Mouse (Mus musculus) regulatory T cell (primary cell): Measurements from ENCODE around the gene Bak1.

ENCODE experiments used
- in situ Hi-C: fragments of 300-600 bp; cut with MboI, MseI; formaldehyde crosslinking; loops from one replicate; pipeline ENCODE4 v1.15.1; 2025; ENCODE audit warnings: high pct_unique_total_duplicates

Bak1 gene

DNA sequence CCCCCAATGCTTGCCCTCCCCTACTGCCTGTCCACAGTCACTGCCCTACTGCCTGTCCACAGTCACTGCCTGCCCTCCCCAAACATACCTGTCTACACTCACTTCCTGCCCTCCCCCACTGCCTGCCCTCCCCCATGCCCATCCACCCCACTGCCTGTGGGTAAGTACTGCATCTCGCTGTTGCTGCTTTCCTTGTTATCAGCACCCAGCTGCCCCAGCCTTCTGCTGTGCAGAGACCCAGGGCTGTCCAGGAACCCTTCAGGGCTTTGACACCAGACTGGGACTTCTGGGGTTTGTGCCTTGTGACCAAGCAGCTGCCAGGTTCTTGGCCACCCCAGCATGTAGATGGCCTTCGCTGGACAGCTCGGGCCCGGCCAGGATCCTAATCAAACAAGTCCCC lies 5.5 kb downstream of the Bak1 start:
- in situ Hi-C loops: no loop called here

- in situ Hi-C loops: no loop called here
Measured at GRCm38 (mm10) chr17:27021736-27022135, 7.1 kb downstream of the Bak1 start.

DNA sequence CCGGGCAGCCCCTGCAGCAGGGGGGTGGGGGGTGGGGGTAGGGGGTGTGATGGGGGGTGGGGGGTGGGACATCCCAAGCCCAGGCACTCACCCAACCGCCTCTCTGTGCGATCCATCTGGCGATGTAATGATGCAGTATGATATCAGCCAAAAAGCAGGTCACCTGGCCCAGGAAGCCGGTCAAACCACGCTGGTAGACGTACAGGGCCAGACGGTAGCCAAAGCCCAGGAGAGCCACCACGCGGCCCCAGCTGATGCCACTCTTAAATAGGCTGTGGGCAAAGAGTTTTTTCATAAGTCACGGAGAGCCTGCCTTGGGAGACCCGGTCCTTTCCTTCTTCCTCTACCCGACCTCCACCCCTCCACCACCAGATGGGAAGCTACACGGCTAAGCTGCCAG lies 7.7 kb downstream of the Bak1 start:
- in situ Hi-C loops: no loop called here

DNA sequence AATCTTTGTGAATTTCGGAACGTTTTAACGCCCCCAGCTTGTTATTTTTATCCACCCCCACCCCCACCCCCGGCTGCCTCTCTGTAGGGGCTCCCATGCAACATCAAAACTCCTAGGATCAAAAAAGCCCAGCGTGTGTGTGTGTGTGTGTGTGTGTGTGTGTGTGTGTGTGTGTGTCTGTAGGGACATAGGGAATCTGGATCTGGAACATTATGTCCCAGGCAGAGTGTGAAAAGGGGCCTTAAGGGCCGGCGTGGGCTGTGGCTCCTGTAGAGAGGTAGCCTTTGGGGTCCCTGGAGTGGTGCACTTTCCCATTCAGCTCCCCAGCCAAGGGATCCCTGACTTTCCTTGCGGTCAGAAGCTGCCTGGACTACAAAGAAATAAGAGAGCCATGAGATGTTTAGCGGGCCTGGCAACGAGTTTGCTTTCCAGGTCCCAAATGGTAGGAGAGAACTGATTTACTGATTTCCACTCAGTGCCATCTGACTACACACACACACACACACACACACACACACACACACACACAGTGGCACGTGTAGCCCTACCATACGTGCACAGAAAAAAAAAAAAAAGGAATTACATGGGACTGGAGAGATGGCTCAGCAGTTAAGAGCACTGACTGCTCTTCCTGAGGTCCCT lies 10.1 kb downstream of the Bak1 start:
- in situ Hi-C loops: no loop called here

GRCm38 (mm10) chr17:27017564-27018499 lies 11.0 kb downstream of the Bak1 start:
- in situ Hi-C loops: no loop called here

GRCm38 (mm10) chr17:27012909-27013308 lies 15.9 kb downstream of the Bak1 start:
- in situ Hi-C loops: no loop called here

DNA sequence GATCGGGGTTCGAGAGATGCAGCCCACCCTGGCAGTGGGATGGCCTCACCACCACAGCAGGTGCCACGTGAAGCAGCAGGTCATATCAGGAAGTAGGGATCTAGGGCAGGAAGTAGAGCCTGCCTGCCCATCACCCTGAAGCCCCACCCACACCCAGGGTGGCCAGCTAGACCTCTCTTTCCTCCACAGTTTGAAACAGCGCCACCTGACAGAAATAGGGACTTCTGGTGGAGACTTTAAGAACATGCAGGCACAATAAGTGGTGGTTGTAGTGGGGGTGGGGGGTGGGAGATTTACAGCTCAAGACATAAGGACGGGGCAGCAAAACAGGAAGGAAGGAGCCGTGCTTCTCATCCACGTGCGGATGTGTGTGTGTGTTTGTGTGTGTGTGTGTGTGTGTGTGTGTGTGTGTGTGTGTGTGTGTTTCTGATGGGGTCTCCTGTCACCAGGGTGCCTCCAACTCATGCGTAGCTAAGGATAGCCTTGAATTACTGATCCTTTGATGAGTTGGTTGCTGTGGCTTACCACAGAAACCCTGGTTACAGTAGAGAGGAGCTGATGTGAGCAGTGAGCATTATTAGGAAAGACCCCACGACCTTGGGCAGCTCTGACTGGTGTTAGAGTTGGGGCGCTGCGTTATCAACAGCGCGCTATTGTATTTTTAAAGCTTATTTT lies 16.7 kb downstream of the Bak1 start:
- in situ Hi-C loops: no loop called here

DNA sequence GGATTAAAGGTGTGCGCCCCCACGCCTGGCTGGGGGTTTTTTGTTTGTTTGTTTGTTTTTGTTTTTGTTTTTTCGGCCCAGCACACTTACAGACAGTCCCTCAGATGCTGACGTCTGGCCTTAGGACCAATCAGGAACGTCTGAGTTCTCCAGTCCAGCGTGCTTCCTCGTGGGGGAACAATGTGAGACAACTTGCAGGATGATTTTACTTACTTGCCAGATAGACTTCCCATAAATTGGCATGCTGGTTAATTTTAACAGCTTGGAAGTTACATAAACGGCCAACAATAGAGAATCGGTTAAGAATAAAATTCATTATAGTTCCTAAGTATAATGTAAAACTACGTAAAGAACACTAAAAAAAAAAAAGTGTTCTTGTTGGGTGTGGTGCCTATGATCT lies 17.6 kb downstream of the Bak1 start:
- in situ Hi-C loops: no loop called here

DNA sequence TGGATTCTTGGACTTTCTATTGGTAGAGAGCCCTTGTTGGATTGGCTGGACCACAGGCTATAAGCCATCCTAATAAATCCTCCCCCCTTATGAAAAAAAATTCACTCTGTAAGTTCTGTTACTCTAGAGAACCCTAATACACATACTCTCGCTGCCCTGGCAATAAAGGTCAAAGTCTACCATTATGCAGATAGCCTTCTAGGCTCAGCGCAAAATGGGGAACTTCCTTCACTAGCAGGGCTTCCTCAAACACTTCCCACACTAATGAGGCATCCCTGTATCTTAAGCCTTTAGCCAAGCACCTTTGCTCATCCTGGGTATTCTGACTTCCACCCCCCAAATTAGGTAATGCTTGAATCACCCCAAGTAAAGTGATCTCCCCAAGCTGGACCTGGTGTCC lies 20.5 kb downstream of the Bak1 start:
- in situ Hi-C loops: no loop called here

GRCm38 (mm10) chr17:27005644-27006043 lies 23.2 kb downstream of the Bak1 start:
- in situ Hi-C loops: no loop called here

GRCm38 (mm10) chr17:27004903-27005485 lies 23.8 kb downstream of the Bak1 start:
- in situ Hi-C loops: loop anchor here (5.0 kb wide), 1 partner anchor 77 kb away; no protein-coding TSS in a partner anchor

DNA sequence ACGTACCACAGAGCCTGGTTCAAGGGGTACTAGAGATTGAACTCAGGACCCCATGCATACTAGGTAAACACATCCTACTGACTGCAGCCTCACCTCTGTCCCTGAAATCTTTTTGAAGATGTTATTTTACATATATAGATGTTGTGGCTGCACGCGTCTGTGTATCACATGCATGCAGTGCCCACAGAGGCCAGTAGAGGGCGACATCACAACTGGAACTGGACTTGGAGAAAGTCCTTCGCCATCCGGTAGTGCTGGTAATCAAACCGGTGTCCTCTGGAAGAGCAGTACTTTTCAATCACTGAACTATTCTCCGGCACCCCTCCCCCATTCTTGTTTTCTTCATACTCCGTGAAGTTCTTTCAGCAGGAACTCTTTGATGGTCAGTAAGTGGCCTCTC lies 24.4 kb downstream of the Bak1 start:
- in situ Hi-C loops: loop anchor here (5.0 kb wide), 1 partner anchor 78 kb away; no protein-coding TSS in a partner anchor

- in situ Hi-C loops: loop anchor here (5.0 kb wide), 1 partner anchor 80 kb away; no protein-coding TSS in a partner anchor
Measured at GRCm38 (mm10) chr17:27001889-27002288, 26.9 kb downstream of the Bak1 start.

DNA sequence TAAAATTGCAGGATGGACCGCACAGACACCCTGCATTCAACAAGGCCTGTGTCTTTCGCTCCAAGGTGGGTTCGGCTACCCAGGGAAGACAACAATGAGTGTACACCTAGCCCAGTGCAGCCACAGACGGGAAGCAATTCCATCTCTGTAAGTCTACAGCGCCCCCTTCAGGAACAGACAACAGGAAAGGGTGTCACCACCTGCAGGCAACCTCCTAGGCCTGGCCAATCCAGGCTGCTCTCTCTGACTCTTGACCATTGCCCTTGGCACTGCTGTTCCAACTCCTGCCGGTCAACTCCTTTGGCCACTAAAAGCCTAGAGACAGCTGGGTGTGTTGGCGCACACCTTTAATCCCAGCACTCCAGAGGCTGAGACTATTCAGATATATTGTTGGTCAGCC lies 27.7 kb downstream of the Bak1 start:
- in situ Hi-C loops: loop anchor here (5.0 kb wide), 1 partner anchor 81 kb away; no protein-coding TSS in a partner anchor

DNA sequence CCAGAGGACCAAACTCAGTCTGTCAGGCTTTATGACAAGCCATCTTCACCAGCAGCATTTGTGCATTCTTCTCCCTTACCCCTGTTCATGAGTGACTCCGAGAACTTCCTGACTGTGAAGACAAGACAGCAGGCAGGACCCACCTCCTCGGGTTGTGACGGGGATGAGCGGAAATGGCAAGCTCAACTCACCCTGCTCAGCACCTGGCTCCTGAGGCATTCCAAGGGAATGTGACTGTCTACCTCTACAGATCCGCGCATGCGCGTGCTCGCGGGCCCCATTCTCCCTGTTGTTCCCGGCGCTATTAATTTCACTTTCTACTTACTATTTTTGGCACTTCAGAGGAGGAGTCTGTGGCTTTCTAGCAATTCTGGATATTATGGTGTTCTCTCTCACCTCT lies 28.8 kb downstream of the Bak1 start:
- in situ Hi-C loops: loop anchor here (5.0 kb wide), 2 partner anchors 82 to 188 kb away; no protein-coding TSS in a partner anchor

DNA sequence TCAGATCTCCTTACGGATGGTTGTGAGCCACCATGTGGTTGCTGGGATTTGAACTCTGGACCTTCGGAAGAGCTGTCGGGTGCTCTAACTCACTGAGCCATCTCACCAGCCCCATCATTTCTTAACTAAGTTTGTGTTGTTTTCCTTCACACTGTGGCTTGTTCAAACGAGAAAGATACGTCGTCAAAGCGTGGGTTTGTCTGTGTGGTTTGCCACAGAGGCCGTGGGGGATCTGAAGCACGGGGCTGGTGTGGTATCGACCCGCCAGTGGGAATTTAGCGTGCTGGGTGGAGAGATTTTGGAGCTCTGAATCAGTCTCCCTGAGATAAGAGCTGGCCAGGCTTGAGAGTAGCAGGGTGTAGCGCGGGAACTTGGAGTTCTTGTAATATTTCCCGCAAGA lies 30.5 kb downstream of the Bak1 start:
- in situ Hi-C loops: loop anchor here (5.0 kb wide), 1 partner anchor 186 kb away; no protein-coding TSS in a partner anchor

- in situ Hi-C loops: loop anchor here (5.0 kb wide), 1 partner anchor 185 kb away; no protein-coding TSS in a partner anchor
Measured at GRCm38 (mm10) chr17:26997661-26998060, 31.1 kb downstream of the Bak1 start.

DNA sequence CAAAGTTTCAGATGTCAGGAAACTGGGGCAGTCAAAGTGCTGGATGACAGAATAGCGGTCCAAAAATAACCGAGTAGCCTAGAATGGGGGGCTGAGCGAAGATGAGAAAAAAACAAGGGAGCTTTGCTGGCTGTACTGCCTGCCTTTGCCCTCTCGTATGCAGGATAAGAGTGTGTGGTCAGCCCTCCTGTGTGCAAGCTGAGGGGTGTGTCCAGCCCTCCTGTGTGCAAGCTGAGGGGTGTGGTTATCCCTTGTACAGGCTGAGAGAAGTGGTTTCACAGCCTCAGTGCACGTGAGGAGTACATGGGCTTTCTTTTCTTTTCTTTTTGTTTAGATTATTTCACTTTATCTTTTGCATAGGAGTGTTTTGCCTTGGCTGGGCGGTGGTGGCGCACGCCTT lies 33.2 kb downstream of the Bak1 start:
- in situ Hi-C loops: loop anchor here (5.0 kb wide), 1 partner anchor 183 kb away; no protein-coding TSS in a partner anchor

DNA sequence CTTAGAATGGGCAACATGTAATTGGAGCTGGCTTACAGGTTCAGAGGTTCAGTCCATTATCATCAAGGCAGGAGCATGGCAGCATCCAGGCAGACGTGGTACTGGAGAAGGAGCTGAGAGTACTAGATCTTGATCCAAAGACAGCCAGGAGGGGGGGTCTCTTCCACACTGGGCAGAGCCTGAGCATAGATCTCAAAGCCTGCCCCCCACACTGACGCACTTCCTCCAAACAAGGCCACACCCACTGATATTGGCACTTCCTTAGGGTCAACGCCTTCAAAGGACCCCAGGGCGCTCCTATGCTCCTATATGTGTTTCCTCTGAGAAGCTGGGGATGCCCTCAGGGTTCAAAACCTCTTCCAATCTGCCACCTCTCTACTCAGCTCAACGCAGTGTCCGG lies 33.8 kb downstream of the Bak1 start:
- in situ Hi-C loops: loop anchor here (5.0 kb wide), 1 partner anchor 183 kb away; no protein-coding TSS in a partner anchor

GRCm38 (mm10) chr17:26994410-26994809 lies 34.4 kb downstream of the Bak1 start:
- in situ Hi-C loops: no loop called here

- in situ Hi-C loops: no loop called here
Measured at GRCm38 (mm10) chr17:26990521-26990920, 38.3 kb downstream of the Bak1 start.
